Mouse (Mus musculus): ENCODE measurements around the gene Gpr61.

Gpr61 gene

DNA sequence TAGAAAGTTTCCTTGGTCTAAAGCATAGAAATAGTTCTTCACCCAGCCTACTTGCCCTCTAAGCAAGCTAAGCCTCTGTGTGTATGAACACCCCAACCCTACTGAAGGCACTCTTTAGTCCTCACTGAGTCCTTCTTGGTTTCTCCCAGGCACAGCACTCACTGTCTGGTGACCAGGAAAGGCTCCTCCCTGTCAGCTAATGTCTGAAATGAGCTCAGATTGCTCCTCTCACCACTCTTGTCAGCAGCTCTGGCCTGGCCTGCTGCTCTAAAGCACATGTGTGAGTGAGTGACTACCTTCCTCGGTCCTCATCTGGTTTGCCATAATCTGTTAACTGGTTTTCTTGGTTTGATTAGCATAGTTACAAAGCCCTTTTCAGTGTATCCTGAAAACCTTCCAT lies 22.9 kb downstream of the Gpr61 start:
- DNase-seq (ENCODE audit: inconsistent age in 2 of 2, low spot score in 1 of 2): no peak

DNA sequence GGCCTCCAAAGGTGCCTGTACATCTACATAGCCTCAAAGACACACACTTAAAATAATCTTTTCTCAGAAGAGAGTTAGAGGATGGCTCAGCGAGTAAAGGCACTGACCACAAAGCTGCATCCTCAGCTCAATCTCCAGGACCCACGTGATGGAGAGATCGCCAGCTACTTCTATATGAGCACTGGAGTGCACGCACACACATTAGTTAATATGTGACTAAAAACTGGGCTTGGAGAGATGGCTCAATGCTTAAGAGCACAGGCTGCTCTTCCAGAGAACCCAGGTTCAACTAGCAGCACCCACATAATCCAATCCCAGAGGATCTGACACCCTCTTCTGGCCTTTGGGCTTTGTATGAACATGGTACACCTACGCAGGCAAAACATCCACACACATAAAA lies 23.5 kb downstream of the Gpr61 start:
- DNase-seq (ENCODE audit: inconsistent age in 2 of 2, low spot score in 1 of 2): no peak

DNA sequence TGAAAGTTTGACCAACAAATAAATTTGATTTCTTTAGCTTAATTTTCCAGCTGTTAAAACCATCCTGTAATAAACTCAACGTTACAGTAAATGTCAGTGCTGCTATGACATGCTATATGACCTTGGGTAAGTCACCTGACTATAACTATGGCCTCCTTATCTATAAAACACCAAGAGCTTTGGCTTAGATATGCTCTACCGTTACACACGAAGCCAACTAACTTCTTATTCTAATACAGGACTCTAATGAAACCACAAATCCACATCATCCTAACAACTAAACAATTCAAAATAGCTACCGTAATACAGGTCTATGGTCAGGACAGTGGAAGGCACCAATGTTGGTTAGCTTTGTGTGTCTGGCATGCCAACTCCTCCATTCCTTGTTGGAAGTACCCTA lies 24.9 kb downstream of the Gpr61 start:
- no peak for DNase-seq (ENCODE audit: inconsistent age in 2 of 2, low spot score in 1 of 2)

DNA sequence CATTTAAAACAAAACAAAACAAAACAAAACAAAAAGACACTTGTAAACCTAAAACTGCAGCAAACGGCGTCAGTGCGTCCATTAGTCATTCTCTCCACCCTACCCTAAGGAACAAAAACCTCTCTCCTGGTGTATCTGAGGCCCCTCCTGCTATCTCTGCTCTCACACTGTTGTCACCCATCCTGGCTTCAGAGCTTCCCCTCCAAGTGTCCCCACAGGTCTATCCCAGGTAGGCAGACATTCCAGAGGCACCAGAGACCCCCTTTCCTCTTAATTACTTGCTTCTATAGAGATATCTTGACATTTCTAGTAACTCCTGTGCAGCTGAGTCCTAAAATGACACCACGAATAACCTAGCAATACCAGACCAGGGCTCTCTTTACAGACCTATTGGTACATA lies 25.3 kb downstream of the Gpr61 start:
- no peak for DNase-seq (ENCODE audit: inconsistent age in 2 of 2, low spot score in 1 of 2)

DNA sequence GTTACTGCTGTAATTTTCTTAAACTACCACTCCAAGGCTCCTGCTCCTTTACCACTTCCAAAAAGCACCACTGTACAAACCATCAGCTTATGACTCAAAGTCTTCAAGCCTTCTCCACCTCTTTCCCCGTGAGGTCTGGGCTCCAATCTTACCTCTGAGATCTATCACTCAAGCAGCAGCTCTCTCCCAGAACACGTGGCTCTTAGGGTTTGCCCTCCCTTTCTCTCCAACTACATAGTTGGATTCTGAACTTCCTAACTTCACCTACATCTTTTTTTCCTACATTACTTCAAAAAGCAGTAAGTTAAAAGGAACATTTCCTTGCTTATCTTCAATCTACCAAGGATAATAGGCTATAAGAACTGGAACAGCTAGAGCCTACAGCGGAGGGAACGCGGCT lies 26.2 kb downstream of the Gpr61 start:
- DNase-seq (ENCODE audit: inconsistent age in 2 of 2, low spot score in 1 of 2): no peak

DNA sequence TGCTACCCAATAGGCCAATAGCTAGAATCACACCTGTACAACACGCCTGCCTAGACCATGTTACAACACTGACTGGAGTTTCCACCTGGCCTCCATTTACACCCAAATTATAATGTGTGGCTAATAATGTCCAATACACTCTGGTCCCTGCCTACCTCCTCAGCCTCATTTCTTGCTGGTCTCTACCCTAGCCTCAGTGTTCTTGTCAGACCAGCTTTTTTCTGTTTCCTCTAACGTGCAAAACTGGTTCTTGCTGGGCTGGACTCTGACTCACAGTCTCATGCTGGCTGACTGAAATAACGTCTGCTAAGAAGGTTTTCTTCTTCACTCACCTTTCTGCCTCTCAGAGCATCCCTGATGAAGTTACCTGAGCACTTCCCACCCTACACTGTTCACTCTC lies 28.4 kb downstream of the Gpr61 start:
- no peak for DNase-seq (ENCODE audit: inconsistent age in 2 of 2, low spot score in 1 of 2)

DNA sequence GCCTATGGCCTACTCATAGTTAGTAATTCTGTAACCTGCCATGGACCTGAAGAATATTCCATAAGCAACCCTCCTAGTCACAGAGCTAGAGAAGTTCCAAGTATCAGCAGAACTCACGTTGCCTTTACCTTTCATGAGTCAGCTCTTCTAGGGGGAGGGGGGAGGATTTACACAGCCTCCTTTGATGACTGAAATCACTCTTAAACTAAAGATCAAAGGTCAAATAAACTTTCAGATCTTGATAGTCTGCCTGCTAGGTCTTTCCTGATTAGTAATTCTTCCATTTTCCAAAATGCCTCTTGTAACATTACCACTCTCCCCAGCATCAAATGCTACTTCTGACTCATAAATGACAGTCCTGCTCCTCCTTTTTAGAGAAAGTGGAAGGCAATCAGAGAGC lies 30.6 kb downstream of the Gpr61 start:
- peak in 1 of 2 experiments; percentile 67 for DNase-seq (ENCODE audit: inconsistent age in 2 of 2, low spot score in 1 of 2)

DNA sequence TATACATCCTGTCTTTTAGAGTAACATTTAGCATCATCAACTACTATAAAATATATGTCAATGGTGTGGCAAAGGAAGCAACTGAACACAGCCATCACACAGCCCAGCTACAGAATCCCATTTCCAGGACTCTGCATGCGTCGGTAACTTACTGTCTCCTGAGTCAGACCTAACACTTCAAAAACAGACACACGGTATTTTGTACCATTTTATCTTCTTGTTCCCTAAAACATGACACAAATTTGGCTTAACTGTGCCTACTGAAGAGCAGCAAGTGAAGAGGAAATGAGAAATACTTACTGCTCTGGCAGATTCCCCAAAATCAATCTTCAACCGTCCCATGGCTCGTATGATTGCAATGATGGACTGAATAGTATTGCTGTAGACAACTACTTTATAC lies 31.4 kb downstream of the Gpr61 start:
- no peak for DNase-seq (ENCODE audit: inconsistent age in 2 of 2, low spot score in 1 of 2)

DNA sequence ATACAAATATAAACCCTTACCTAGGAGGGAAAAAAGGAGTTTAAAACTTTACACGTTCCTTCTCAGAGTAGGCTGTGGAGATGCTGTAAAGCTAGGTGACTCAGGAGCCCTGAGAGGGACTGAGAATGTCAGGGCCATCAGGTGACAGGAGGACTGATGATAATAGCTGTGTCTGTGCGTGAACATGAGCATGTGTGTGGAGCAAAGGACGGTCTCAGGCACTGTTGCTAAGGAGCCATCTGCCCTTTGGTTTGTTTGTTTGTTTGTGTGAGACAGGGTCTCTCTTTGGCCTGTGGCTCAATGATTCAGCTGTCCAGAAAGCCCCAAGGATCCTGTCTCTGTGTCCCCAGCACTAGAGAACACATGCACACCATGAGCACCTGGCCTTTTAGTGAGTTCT lies 33.6 kb downstream of the Gpr61 start:
- DNase-seq (ENCODE audit: inconsistent age in 2 of 2, low spot score in 1 of 2): peak; percentile 42 to 76

DNA sequence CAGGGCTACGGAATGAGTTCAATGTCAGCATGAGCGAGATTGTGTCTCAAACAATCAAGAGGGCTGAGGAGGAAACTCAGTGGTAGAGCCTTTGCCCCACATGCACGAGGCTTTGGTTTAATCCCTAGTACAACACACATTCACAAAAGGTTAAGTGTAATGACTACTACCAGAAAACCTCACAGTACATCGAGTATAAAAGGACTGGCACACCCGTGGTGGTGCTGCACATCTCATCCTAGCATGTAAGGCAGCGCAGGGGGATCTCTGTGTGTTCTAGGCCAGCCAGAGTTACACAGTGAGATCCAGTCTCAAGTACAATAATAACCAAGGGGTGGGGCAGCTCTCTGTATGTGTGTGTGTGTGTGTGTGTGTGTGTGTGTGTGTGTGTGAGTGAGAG lies 37.2 kb downstream of the Gpr61 start:
- DNase-seq (ENCODE audit: inconsistent age in 2 of 2, low spot score in 1 of 2): no peak

DNA sequence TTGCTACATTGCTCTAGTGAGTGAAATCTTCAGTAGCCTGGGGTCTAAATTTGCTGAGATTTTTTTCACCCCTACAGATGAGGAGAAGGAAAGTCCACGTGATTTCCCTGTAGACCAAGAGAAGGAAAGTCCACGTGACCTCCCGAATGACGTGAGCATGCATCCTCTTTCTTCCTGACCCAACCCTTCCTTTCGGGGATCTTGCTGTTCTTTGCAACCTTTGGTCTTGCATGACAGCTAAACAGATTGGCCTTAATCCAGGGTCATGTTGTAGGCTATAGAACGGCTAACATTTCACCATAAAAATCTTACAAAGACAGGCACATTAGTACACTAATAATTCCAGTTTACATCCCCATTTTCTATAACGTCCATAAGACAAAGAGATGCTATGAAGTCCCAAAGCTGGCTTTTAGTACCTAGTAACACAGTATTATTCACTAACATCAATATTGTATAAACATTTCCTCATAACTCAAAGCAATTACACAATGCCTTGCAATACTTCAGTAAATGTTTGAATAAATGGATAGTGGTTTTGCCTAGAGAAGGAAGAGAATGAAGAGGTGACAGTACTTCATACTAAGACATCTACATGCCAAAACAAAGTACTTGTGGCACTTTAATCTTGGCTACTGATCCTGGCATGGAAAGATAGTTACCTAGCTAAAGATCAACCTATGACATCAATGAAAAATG lies 40.9 kb downstream of the Gpr61 start:
- peak in 1 of 2 experiments; percentile 60 for DNase-seq (ENCODE audit: inconsistent age in 2 of 2, low spot score in 1 of 2)

DNA sequence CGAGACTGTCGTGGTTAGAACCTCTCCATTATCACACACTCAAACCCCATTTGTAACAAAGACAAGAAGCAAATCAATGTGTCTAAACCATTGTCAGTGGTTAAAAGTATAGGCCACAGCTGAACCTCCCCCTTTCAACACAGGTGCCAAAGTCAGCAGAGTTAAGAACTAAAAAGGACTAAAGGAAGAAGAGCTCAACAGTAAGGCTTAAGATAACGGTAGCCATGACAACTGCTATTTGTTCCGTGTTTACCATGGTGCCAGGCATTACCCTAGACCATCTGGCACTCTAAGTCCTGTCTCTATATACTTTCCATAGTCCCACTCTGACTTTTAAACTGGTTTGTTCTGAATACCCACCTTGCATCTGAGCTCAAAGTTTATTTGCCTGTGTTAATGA lies 42.0 kb downstream of the Gpr61 start:
- no peak for DNase-seq (ENCODE audit: inconsistent age in 2 of 2, low spot score in 1 of 2)

DNA sequence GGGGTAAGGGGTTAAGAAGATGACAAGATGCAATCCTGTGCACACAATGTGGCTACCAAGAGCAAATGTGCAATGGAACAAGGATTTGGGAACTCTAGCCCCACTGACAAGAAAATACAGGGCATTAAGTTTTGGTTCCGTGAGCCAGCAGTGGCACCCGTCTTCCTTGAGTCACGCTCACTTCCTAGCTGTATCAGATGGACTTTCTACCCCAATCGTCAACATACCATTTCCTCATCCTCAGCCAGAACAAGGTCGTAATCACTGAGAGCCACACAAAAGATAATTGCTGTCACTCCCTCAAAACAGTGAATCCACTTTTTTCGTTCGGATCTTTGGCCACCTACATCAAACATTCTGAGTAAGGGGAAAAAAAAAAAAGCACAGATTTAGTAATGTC lies 42.4 kb downstream of the Gpr61 start:
- DNase-seq (ENCODE audit: inconsistent age in 2 of 2, low spot score in 1 of 2): no peak

DNA sequence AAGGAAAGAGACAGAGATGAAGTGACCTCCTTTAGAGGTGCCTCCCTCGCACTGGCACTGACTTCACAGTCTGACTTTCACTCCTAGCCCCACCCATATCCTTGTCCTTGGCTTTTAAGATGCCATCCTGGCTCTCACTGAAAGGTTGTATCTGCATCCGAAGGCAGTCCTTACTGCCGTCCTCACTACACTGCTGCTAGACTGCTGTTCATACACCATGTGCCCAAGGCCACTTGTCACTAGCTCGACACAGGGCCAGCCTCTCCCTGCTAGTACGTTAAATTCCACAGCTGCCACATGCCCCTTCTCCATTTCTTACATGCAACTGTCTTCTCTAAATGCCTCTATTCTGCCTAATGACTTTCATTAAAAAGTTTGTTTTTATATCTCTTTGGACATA lies 43.4 kb downstream of the Gpr61 start:
- DNase-seq (ENCODE audit: inconsistent age in 2 of 2, low spot score in 1 of 2): peak in 1 of 2 experiments; percentile 74

DNA sequence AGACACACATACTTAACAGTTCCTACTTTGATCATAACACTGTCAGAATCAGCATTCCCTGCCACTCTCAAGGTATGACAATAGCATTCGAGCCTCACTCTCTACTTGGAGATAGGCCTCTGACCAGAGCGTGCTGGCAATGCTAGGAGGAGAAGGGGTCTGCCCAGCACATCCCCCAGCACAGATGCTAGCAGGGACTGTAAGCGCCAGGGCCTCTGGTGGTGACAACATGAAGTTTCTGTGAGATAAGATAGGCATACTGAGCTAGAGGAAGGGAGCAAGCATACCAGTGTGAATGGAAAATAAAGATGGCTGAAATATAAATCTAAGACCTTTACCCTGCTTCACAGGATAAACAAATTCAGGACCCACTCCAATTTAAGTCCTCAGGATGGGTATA lies 49.4 kb downstream of the Gpr61 start:
- no peak for DNase-seq (ENCODE audit: inconsistent age in 2 of 2, low spot score in 1 of 2)

DNA sequence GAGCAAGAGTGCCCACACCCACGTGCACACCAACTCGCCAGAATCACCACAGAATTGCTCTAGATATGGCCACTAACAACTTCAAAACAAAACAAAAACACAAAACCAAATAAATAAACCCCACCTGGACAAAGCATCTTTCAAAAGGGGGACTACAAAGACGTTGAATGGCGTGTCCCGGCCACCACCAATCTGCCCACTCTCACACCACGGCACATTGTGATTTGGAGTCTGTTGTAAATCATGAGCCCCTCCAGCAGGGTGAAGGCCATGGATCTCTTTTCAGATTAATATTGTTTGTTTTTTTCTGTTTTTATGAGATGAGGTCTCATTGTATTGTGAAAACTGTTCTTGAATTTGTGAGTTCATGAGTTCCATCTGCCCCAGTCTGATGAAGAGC lies 52.6 kb downstream of the Gpr61 start:
- DNase-seq (ENCODE audit: inconsistent age in 2 of 2, low spot score in 1 of 2): no peak

DNA sequence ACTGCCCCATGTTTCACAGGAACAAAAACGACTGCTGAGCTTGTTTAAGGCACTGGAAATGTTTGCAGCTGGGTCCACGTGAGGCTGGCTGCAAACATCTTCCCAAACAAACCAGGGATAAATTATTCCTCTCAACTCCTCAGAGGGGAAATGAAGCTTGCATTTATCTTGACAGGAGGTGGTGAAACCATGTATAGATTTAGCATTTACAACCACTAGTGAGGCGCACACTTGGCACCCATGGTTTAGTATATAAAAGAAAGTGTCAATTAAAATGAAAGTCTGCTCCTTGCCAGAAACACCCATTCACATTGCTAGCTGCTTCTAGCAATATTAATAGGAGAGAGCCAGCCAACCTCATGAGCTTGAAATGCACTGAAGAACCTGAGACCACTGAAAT lies 53.1 kb downstream of the Gpr61 start:
- no peak for DNase-seq (ENCODE audit: inconsistent age in 2 of 2, low spot score in 1 of 2)

Measured in adrenal gland, adult (tissue).